Mouse (Mus musculus): ENCODE measurements around the gene Szt2.
A peak's percentile ranks its signal among the peaks of the same experiment; 100 is the strongest.

Gene Szt2

GRCm38 (mm10) chr4:118358159-118358895, 50.7 kb downstream of the Szt2 start:
- DNase-seq (ENCODE audit: low spot score) = no peak

- no peak for DNase-seq (ENCODE audit: low spot score)
Observed at GRCm38 (mm10) chr4:118357504-118357903, 51.6 kb downstream of the Szt2 start.

- DNase-seq (ENCODE audit: low spot score) = no peak
Observed at GRCm38 (mm10) chr4:118356738-118357137, 52.3 kb downstream of the Szt2 start.

GRCm38 (mm10) chr4:118354289-118354688, 54.8 kb downstream of the Szt2 start:
- DNase-seq (ENCODE audit: low spot score) = no peak

DNA sequence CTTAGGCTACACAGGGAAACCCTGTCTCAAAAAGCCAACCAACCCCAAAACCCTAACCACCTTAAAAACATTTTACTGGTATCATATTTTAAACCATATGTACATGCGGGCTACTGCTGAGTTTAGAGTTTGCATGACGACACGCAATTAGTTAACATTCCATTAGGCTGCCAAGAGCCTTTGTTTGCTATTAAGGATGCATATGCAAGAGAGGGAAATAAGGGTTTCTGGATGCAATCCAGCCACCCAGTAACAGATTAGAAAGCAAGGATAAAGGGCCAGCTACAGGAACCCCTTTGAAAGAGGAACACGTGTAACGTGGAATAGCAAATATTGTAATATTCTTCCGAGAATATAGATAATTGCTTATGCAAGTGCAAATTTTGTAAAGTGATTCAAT, 55.4 kb downstream of the Szt2 start:
- no peak for DNase-seq (ENCODE audit: low spot score)

- DNase-seq (ENCODE audit: low spot score) = no peak
Observed at GRCm38 (mm10) chr4:118351828-118352227, 57.2 kb downstream of the Szt2 start.

- no peak for DNase-seq (ENCODE audit: low spot score)
Observed at GRCm38 (mm10) chr4:118350864-118351263, 58.2 kb downstream of the Szt2 start.

DNA sequence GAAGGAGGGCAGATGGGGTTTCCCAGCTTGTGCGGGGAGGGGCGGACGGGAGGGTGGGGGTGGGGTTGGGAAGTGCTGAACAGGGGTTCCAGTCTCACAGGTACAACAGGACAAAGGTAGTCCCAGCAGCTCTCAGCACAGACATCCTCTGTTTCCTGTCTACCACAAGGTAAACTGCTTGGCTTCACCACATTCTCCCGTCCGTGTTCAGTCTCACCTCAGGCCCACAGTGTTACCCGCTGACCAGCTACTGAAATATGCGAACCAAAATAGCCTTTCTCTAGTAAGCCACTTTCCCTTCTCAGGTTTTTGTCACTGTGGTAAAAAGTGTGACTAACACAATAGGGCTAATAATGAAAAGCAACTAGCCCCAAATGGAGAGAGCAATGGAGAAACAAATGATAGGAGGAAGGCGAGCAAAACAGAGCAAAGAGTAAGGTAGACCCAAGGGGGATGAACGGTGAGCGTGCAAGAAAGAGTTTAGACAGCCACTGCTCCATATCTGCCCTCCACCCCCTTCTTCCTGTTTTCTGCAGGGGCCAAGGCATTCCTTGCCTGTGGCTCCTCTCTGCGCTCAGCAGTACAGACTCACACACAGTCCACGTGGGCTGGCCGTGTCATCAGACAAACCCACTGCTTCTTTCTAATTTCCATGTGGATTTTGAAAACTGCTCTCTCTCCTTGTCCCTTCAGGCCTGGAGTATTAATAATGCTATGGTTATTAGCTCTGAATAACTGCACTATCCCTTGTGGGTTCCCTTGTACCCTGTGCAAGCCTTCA, 61.4 kb downstream of the Szt2 start:
- DNase-seq (ENCODE audit: low spot score) = no peak

- DNase-seq (ENCODE audit: low spot score) = no peak
Observed at GRCm38 (mm10) chr4:118341447-118341846, 67.6 kb downstream of the Szt2 start.

DNA sequence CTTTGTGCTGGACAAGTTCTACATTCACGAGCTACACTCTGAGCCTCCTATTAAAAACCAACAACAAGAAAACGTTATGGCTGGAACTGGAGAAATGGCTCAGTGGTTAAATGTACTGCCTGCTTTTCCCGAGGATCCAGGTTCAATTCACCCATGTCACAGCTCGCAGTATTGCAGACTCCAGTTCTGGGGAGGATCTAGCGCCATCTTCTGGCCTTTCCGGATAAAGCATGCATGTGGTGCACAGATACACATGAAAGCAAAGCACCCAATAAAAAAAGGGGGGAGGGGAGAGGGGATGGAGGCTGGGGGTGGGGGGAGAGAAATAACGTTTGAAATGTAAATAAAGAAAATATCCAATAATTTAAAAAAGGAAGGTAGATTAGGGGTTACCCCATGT, 72.4 kb downstream of the Szt2 start:
- DNase-seq (ENCODE audit: low spot score) = peak; percentile 29

GRCm38 (mm10) chr4:118335991-118336390, 73.1 kb downstream of the Szt2 start:
- DNase-seq (ENCODE audit: low spot score) = no peak

DNA sequence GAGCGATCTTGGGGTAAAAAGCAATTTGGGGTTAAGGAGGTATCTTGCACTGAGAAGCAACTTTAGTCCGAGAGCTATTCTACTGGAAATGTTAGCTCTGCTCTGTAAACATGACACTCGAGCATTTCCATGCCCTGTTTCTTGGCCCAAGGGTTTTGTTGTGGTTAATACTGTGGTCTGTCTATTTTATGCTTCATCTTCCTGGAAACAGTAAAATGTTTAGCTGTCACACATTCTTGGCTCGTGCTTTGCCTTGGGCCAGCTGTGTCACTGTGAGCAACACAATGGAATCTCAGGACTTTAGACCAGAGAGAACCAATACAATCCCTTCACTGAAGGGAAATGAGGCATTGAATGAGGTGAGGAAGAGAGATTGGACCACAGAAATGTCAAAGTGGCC, 77.3 kb downstream of the Szt2 start:
- no peak for DNase-seq (ENCODE audit: low spot score)

DNA sequence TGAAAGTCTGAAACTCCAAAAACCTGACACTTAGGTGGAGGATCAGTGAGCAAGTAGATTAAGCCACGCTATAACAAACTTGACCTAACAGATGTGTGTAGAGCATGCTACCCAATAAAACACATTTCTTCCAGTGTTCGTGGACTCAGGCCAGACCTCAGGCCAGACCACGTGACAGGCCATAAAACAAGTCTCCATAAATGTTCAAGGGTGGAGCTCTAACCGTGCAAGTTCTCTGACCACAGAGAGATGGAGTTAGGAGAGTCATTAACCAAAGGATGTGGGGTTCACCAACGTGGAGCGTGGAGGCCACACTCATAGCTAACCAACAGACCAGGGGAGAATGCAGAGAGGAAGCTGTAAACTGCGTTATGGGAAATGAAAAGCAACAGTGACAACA, 82.6 kb downstream of the Szt2 start:
- DNase-seq (ENCODE audit: low spot score) = no peak

DNA sequence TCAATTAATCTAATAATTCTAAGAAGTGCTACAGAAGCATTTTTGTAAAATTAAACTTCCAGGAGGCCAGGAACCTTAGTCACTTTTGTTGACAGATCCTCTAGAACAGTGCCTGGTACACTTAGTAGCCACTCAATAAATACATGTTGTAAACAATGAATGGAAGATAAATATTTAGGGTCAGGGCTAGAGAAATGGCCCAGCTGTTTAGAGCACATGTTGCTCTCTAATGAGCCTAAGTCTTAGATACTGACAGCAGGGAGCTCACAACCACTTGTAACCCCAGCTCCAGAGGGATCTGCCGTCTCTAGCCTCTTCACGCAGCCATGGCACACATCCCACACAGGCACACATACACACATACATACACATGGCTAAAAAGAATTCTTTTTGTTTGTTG, 88.4 kb downstream of the Szt2 start:
- no peak for DNase-seq (ENCODE audit: low spot score)

DNA sequence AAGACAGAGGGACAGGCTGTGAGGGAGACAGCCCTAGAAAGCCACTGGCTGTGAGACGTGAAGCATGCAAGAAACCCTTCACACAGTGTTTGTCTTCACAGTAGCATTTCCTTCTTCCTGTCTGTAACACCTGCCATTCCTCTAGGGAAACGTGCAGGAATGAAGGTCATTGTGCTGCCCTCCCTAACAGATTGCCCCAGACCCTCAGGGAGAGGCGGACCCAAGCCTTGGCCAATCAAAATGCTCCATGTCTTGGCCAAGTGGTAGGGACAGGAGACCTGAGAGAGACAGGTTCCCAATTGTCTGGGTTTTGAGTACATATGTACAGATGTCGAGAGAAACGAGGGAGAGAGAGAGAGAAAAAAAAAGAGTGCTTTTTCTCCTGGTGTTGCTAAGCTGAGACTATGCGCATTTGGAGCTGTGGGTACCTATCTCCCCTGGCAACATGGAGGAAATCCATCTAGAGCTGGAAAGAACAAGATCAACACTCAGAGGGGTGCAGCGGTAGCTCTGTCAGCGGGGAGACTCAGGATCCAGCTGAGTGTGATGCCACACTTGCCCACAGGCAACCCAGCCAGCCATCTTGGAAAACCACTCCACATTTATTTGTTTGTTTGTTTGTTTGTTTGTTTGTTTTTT, 89.2 kb downstream of the Szt2 start:
- DNase-seq (ENCODE audit: low spot score) = no peak

- no peak for DNase-seq (ENCODE audit: low spot score)
Observed at GRCm38 (mm10) chr4:118316662-118317061, 92.4 kb downstream of the Szt2 start.

DNA sequence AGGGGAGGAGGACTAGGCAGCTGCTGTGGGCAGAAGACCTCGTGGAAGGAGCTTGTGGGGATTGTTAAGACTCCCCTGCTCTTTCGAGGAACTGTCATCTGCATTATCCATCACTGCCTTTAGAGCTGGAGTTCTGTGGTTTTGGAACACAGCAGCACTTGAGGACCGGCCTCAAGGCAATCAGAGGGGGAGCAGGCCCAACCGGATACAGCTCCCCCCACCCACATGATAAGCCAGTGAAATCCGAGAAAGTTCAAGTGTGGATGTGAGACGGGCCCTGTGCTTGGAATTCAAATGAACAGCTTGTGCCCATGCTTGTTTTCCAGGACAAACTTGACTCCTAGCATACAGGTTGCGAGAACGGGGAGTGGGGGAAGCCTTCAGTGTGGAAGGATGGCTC, 93.8 kb downstream of the Szt2 start:
- no peak for DNase-seq (ENCODE audit: low spot score)

All from c-Kit-positive CD71-positive TER-119-positive erythroid progenitor cells, embryonic 14.5 days (primary cell).